Mouse (Mus musculus) cerebellum, postnatal 10 days (tissue): ENCODE measurements around the gene Gm732.

Experiments used
- DNase-seq, 2 experiments: peaks; one replicate each; pipeline ENCODE4 v3.0.0; 2021; ENCODE audit warnings: mixed read lengths in 2 of 2

Gm732 gene

DNA sequence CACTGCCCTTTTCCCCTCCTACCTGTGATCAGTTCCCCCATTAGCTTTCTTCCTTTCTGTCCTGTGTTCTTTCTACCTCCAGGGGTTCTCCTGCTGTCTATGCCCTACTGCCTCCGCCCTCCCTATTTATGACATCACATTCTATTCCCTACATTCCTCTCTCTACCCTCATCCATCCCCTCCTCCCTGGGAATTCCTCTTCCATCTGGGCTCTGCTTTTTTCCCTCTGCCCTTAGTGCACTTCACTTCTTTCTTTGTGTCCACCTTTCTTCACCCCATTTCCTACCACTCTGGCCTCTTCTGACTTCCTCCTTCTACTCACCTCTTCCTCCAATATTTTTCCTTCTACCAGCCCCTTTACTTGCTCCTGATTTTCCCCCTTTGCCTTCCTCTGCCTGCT lies at the start of gene Gm732:
Gene Gm732 (minus strand): TSS at position 101 of the 400 bp plus-strand sequence.
- no peak for DNase-seq
